Mouse (Mus musculus) activated CD4-positive, CD25-positive, alpha-beta regulatory T cell, adult 9 weeks (primary cell): ENCODE data around the gene Iqck. TPM values are rescaled to one million over a fixed set of nuclear protein-coding genes. Genes with fewer than 3 reads are reported as not detected.

Experiments
- polyA plus RNA-seq: library from polyadenylated mRNA; unstranded; fragments of 100-300 nt; shearing (Covaris generic); gene quantifications from one replicate; pipeline ENCODE4 v1.2.1, GENCODE M21; 2017

Gene Iqck
- 0.26 TPM for polyA plus RNA-seq

GRCm38 (mm10) chr7:118855171-118855876, at the start of gene Iqck:
Iqck (plus strand) TSS chr7:118855752.

GRCm38 (mm10) chr7:118855877-118856304, 339 bp downstream of the Iqck start, which contains the start of gene Knop1:
Knop1 (minus strand) TSS chr7:118856254.

GRCm38 (mm10) chr7:118995007-118995406, 139.5 kb downstream of the Iqck start, which contains the start of gene Gprc5b:
Gprc5b (minus strand) TSS chr7:118995211.

Other genes with a start within 250 kb of the Iqck start
- 26.0 TPM for gene Gde1, start 150.0 kb upstream of the Iqck start, polyA plus RNA-seq
- gene Ccp110, start 143.2 kb upstream of the Iqck start, polyA plus RNA-seq, result 8.0 TPM
- 113 TPM for gene Vps35l, start 115.5 kb upstream of the Iqck start, polyA plus RNA-seq
- 34.7 TPM for gene Knop1, start 502 bp downstream of the Iqck start, polyA plus RNA-seq
- 0.72 TPM for gene Gprc5b, start 139.5 kb downstream of the Iqck start, polyA plus RNA-seq